Mouse (Mus musculus) layer of hippocampus, postnatal 36 days (tissue): ENCODE data around the gene C2cd5. TPM values are rescaled to one million over a fixed set of nuclear protein-coding genes. Genes with fewer than 3 reads are reported as not detected.
"Not testable (repeated sequence)": the region's sequence is repeated elsewhere in the genome, so short reads cannot be mapped to it uniquely, and the experiment has no call there.

ENCODE experiments used
- DNase-seq, 2 experiments: peaks; one replicate each; pipeline ENCODE4 v3.0.0; 2022
- total RNA-seq, 2 experiments: library from RNA; stranded (reverse); gene quantifications; 2 replicates each; pipeline ENCODE4 v1.2.3; 2021

C2cd5 gene
- 100 to 1,000 TPM in 1 of 2 experiments, 10 to 100 TPM in 1; 97.8 to 114 TPM for total RNA-seq

- DNase-seq: peak; percentile 97
Observed at GRCm38 (mm10) chr6:143099681-143100382, at the start of gene C2cd5. C2cd5 (minus strand) TSS chr6:143100141.

- no peak for DNase-seq
Observed at GRCm38 (mm10) chr6:143148868-143149267, 48.9 kb upstream of the C2cd5 start.

GRCm38 (mm10) chr6:143146756-143147155 is 46.8 kb upstream of the C2cd5 start:
- DNase-seq: no peak

- no peak for DNase-seq
Observed at GRCm38 (mm10) chr6:143145051-143145450, 45.1 kb upstream of the C2cd5 start.

- no peak for DNase-seq
Observed at GRCm38 (mm10) chr6:143144556-143144955, 44.6 kb upstream of the C2cd5 start.

- peak; percentile 9 to 14 for DNase-seq
Observed at GRCm38 (mm10) chr6:143143775-143144273, 43.9 kb upstream of the C2cd5 start.

- DNase-seq: no peak
Observed at GRCm38 (mm10) chr6:143143321-143143720, 43.4 kb upstream of the C2cd5 start.

- DNase-seq: no peak
Observed at GRCm38 (mm10) chr6:143142861-143143260, 42.9 kb upstream of the C2cd5 start.

GRCm38 (mm10) chr6:143141624-143142592 is 42.0 kb upstream of the C2cd5 start:
- DNase-seq: not testable (repeated sequence)

- no peak for DNase-seq
Observed at GRCm38 (mm10) chr6:143140884-143141283, 40.9 kb upstream of the C2cd5 start.

- no peak for DNase-seq
Observed at GRCm38 (mm10) chr6:143139417-143139816, 39.5 kb upstream of the C2cd5 start.

- DNase-seq: no peak
Observed at GRCm38 (mm10) chr6:143137341-143137740, 37.4 kb upstream of the C2cd5 start.

- DNase-seq: no peak
Observed at GRCm38 (mm10) chr6:143136688-143137087, 36.7 kb upstream of the C2cd5 start.

- DNase-seq: no peak
Observed at GRCm38 (mm10) chr6:143135097-143135496, 35.2 kb upstream of the C2cd5 start.

GRCm38 (mm10) chr6:143133150-143133549 is 33.2 kb upstream of the C2cd5 start:
- no peak for DNase-seq

GRCm38 (mm10) chr6:143131895-143132652 is 32.1 kb upstream of the C2cd5 start:
- no peak for DNase-seq

- no peak for DNase-seq
Observed at GRCm38 (mm10) chr6:143130411-143130810, 30.5 kb upstream of the C2cd5 start.

GRCm38 (mm10) chr6:143129952-143130351 is 30.0 kb upstream of the C2cd5 start:
- no peak for DNase-seq

GRCm38 (mm10) chr6:143129466-143129865 is 29.5 kb upstream of the C2cd5 start:
- no peak for DNase-seq

- DNase-seq: no peak
Observed at GRCm38 (mm10) chr6:143125721-143126120, 25.8 kb upstream of the C2cd5 start.

- no peak for DNase-seq
Observed at GRCm38 (mm10) chr6:143119325-143119724, 19.4 kb upstream of the C2cd5 start.

- no peak for DNase-seq
Observed at GRCm38 (mm10) chr6:143116779-143117178, 16.8 kb upstream of the C2cd5 start.
